Mouse (Mus musculus) limb, embryonic 10.5 days (tissue): Measurements from ENCODE around the gene Tnks2. TPM values are rescaled to one million over a fixed set of nuclear protein-coding genes. Genes with fewer than 3 reads are reported as not detected.

Experiments used
- DNase-seq: peaks from one replicate; pipeline ENCODE4 v3.0.0-alpha.2; 2017; ENCODE audit warnings: low spot score
- H3K27ac ChIP-seq: fragments of 300-500 bp; sonication (generic); 2 replicates; pipeline ENCODE4 v1.5.1; 2016; ENCODE audit warnings: mild to moderate bottlenecking
- H3K27me3 ChIP-seq: fragments of 300-500 bp; sonication (generic); 2 replicates; pipeline ENCODE4 v1.6.1; 2016; ENCODE audit warnings: low read depth, mild to moderate bottlenecking; ENCODE audit not compliant: poor library complexity, severe bottlenecking
- H3K36me3 ChIP-seq: fragments of 300-500 bp; sonication (generic); 2 replicates; pipeline ENCODE4 v1.6.1; 2016; ENCODE audit warnings: mild to moderate bottlenecking, moderate library complexity
- H3K4me1 ChIP-seq: fragments of 300-500 bp; sonication (generic); 2 replicates; pipeline ENCODE4 v1.6.1; 2016
- H3K4me3 ChIP-seq: fragments of 300-500 bp; sonication (generic); 2 replicates; pipeline ENCODE4 v1.5.1; 2016; ENCODE audit warnings: mild to moderate bottlenecking, moderate library complexity
- H3K9me3 ChIP-seq: fragments of 300-500 bp; sonication (generic); replicated peaks from 2 replicates; pipeline ENCODE4 v1.6.1; 2016; ENCODE audit warnings: mild to moderate bottlenecking
- WGBS: fragments of 180-500 bp; shearing (Covaris S2); methylation state at CpG from one replicate; pipeline ENCODE4 v1.1.7; 2016; 5-methylcytosine and 5-hydroxymethylcytosine counted together
- polyA plus RNA-seq: library from polyadenylated mRNA; unstranded; fragments of >200 nt; fragmentation: Nextera tagmentation; extraction: Ambion mirVana; gene quantifications from 2 replicates; pipeline ENCODE4 v1.2.1, GENCODE M21; 2016

Tnks2 gene
- polyA plus RNA-seq, 1 experiment from 2014 or later = 71.8 TPM

DNA sequence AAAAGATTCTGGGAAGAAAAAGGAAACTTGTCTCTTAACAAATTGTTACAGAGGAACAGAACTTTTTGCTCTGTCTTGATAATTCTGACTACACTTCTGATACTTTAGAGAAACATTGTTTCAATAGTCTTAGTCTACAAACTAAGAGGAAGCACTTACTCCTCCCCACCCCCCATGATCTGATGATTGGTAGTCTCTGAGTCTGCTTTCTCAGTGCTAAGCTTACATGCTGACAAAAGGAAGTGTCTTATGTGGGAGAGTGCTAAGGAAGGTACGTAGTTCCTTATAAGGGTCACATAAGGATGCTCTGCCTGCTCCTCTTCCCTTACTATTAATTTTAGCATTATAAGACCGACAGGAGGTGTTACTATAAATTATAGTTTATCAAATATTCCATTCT is 98.6 kb downstream of the Tnks2 start:
- Histone ChIP-seq H3K4me1 (peaks cover 4% of the 10 kb centered on the region), H3K27ac (no peak overlapping the region), H3K27me3 (no peaks in the 10 kb centered on the region), H3K36me3 (peaks cover 11% of the 10 kb centered on the region; the same call in 1 of the 2 replicates), H3K9me3 (no peaks in the 10 kb centered on the region), H3K4me3 (no peak overlapping the region)
- WGBS = 98% methylated on average over 2 of the region's 2 CpGs
- DNase-seq = no peak

DNA sequence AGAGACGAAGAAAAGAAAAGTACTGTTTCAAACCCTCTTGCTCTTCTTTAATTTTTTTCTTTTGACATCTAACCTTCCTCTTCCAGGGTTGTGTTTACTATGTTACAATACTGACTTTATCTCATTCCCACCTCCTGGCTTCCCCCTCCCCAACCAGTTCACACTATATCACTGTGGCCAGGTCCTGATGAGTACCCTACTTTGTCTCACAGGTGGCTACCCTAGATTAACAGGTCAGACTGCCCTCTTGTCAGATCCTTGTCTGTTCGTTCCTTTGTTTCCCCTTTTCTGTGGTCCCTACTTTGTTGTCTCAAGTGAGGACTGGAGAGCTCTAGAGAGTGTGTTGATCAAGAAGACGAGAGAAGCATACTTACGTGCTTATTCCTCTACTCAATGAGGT is 102.3 kb downstream of the Tnks2 start:
- no peaks in the 10 kb centered on the region for H3K4me1 ChIP-seq
- 94% methylated on average over 4 of the region's 4 CpGs for WGBS
- H3K9me3 ChIP-seq = no peaks in the 10 kb centered on the region

DNA sequence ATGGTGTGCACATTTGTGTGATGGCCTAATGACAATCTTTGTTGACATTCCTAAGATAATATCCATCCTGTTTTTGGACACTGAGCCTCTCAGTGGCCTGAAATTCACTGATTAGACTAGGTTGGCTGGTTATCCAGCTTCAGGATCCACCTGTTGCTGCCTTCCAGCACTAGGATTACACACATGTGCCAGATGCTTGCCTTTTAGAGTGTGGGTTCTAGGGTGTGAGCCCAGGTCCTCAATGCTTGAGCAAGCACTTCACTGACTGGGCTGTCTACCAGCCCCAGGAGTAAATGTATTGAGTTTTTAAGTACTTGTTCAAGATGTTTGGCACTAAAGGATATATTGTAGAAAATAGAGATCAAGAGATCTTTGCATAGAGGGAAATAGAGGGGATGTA is 104.0 kb downstream of the Tnks2 start:
- DNase-seq = no peak
- Histone ChIP-seq H3K27me3 (no peaks in the 10 kb centered on the region), H3K9me3 (no peaks in the 10 kb centered on the region), H3K4me1 (no peaks in the 10 kb centered on the region), H3K27ac (no peak overlapping the region), H3K36me3 (peaks cover 9% of the 10 kb centered on the region; the same call in 1 of the 2 replicates), H3K4me3 (no peak overlapping the region)

More for the DNA sequence above, 102.3 kb downstream of the Tnks2 start:
- H3K27ac ChIP-seq = no peak overlapping the region
- H3K27me3 ChIP-seq = no peaks in the 10 kb centered on the region
- peaks cover 9% of the 10 kb centered on the region; the same call in 1 of the 2 replicates for H3K36me3 ChIP-seq
- H3K4me3 ChIP-seq = no peak overlapping the region
- DNase-seq = no peak

DNA sequence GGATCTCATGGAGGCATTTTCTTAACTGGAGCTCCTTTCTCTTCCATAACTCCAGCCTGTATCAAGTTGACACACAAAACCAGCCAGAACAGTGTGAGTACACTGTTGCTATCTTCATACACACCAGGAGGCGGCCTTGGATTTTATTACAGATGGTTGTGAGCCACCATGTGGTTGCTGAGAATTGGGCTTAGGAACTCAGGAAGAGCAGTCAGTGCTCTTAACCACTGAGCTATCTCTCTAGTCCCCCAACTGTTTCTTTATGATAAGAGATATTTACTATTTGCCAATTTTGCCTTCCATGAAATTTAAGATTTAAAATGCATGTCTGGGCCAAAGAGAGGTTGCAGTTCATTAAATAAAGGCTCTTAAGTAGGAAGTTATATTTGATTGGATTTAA is 106.0 kb downstream of the Tnks2 start:
- Histone ChIP-seq H3K27me3 (no peaks in the 10 kb centered on the region), H3K4me1 (no peaks in the 10 kb centered on the region), H3K27ac (no peak overlapping the region), H3K36me3 (peaks cover 13% of the 10 kb centered on the region), H3K9me3 (no peaks in the 10 kb centered on the region), H3K4me3 (no peak overlapping the region)
- DNase-seq = no peak
- WGBS = 84% methylated on average over 1 of the region's 1 CpGs

Other genes with a start within 250 kb of the Tnks2 start
- gene Ppp1r3c, start 97.6 kb upstream of the Tnks2 start, polyA plus RNA-seq = 1.2 and 1.8 TPM in 2 replicates
- gene Fgfbp3, start 85.4 kb downstream of the Tnks2 start, polyA plus RNA-seq = 4.0 and 4.6 TPM in 2 replicates
- gene Btaf1, start 91.8 kb downstream of the Tnks2 start, polyA plus RNA-seq = 14.9 and 16.2 TPM in 2 replicates